Mouse (Mus musculus) embryonic facial prominence, embryonic 13.5 days (tissue): Measurements from ENCODE around the gene Alk. TPM values are rescaled to one million over a fixed set of nuclear protein-coding genes. Genes with fewer than 3 reads are reported as not detected.

ENCODE experiments used
- ATAC-seq: fragments of 200-750 bp; cut with Nextera tagmentation; 2 replicates; pipeline ENCODE4 v1.8.0; 2017; ENCODE audit warnings: low read depth; ENCODE audit not compliant: insufficient number of reproducible peaks, insufficient read depth, low FRiP score, low TSS enrichment
- H3K27ac ChIP-seq: fragments of 300-500 bp; sonication (generic); 2 replicates; pipeline ENCODE4 v1.5.1; 2015; ENCODE audit warnings: moderate library complexity, mild to moderate bottlenecking, inconsistent platforms
- H3K27me3 ChIP-seq: fragments of 300-500 bp; sonication (generic); 2 replicates; pipeline ENCODE4 v1.6.1; 2015; ENCODE audit warnings: mild to moderate bottlenecking, inconsistent platforms
- H3K36me3 ChIP-seq: fragments of 300-500 bp; sonication (generic); 2 replicates; pipeline ENCODE4 v1.6.1; 2015; ENCODE audit warnings: mild to moderate bottlenecking, inconsistent platforms
- H3K4me1 ChIP-seq: fragments of 300-500 bp; sonication (generic); 2 replicates; pipeline ENCODE4 v1.6.1; 2015; ENCODE audit warnings: inconsistent platforms
- H3K4me2 ChIP-seq: fragments of 300-500 bp; sonication (generic); 2 replicates; pipeline ENCODE4 v1.6.1; 2015; ENCODE audit warnings: moderate library complexity, mild to moderate bottlenecking, inconsistent platforms
- H3K4me3 ChIP-seq: fragments of 300-500 bp; sonication (generic); 2 replicates; pipeline ENCODE4 v1.5.1; 2015; ENCODE audit warnings: mild to moderate bottlenecking, inconsistent platforms
- H3K9ac ChIP-seq: fragments of 300-500 bp; sonication (generic); 2 replicates; pipeline ENCODE4 v1.6.1; 2015; ENCODE audit warnings: mild to moderate bottlenecking, inconsistent platforms
- H3K9me3 ChIP-seq: fragments of 300-500 bp; sonication (generic); 2 replicates; pipeline ENCODE4 v1.6.1; 2016; ENCODE audit warnings: inconsistent platforms
- WGBS: fragments of 180-500 bp; shearing (Covaris S2); methylation state at CpG from one replicate; pipeline ENCODE4 v1.1.7; 2015; ENCODE audit warnings: mixed read lengths; 5-methylcytosine and 5-hydroxymethylcytosine counted together
- polyA plus RNA-seq: library from polyadenylated mRNA; unstranded; fragments of >200 nt; fragmentation: Nextera tagmentation; extraction: Ambion mirVana; gene quantifications from 2 replicates; pipeline ENCODE4 v1.2.1, GENCODE M21; 2015

Alk gene
- polyA plus RNA-seq, 1 experiment from 2014 or later, result 0.51 TPM

- ATAC-seq, result no peak
- Histone ChIP-seq H3K27ac (no peak overlapping the region), H3K9me3 (no peaks in the 10 kb centered on the region), H3K9ac (no peak overlapping the region), H3K4me2 (no peak overlapping the region), H3K36me3 (no peaks in the 10 kb centered on the region), H3K4me3 (no peak overlapping the region), H3K4me1 (peaks cover 11% of the 10 kb centered on the region), H3K27me3 (0 out of 2 replicates have a peak, but pooled peaks cover 4% of the 10 kb centered on the region)
- 64% methylated on average over 2 of the region's 2 CpGs for WGBS
Observed at GRCm38 (mm10) chr17:71867892-71868291, 736.5 kb downstream of the Alk start.

- ATAC-seq, result no peak
- no peak overlapping the region for H3K9ac ChIP-seq
- H3K4me1 ChIP-seq, result peaks cover 11% of the 10 kb centered on the region
- no peaks in the 10 kb centered on the region for H3K9me3 ChIP-seq
- H3K36me3 ChIP-seq, result no peaks in the 10 kb centered on the region
- H3K27ac ChIP-seq, result no peak overlapping the region
- H3K27me3 ChIP-seq, result 0 out of 2 replicates have a peak, but pooled peaks cover 4% of the 10 kb centered on the region
- 50% methylated on average over 5 of the region's 5 CpGs for WGBS
- H3K4me3 ChIP-seq, result no peak overlapping the region
- H3K4me2 ChIP-seq, result no peak overlapping the region
Observed at GRCm38 (mm10) chr17:71865437-71865836, 739.0 kb downstream of the Alk start.

- no peak for ATAC-seq
- H3K9me3 ChIP-seq, result no peaks in the 10 kb centered on the region
Observed at GRCm38 (mm10) chr17:71864039-71864438, 740.4 kb downstream of the Alk start.

GRCm38 (mm10) chr17:71862895-71863294, 741.5 kb downstream of the Alk start:
- H3K4me3 ChIP-seq, result no peak overlapping the region
- no peak overlapping the region for H3K9ac ChIP-seq
- H3K36me3 ChIP-seq, result peaks cover 8% of the 10 kb centered on the region
- 83% methylated on average over 4 of the region's 4 CpGs for WGBS
- no peak overlapping the region for H3K27ac ChIP-seq
- H3K9me3 ChIP-seq, result no peaks in the 10 kb centered on the region
- ATAC-seq, result no peak
- H3K4me1 ChIP-seq, result peaks cover 3% of the 10 kb centered on the region; the same call in 1 of the 2 replicates
- H3K27me3 ChIP-seq, result no peaks in the 10 kb centered on the region
- no peak overlapping the region for H3K4me2 ChIP-seq

More at GRCm38 (mm10) chr17:71864039-71864438, 740.4 kb downstream of the Alk start:
- Histone ChIP-seq H3K27me3 (0 out of 2 replicates have a peak, but pooled peaks cover 4% of the 10 kb centered on the region), H3K9ac (no peak overlapping the region), H3K36me3 (peaks cover 7% of the 10 kb centered on the region), H3K4me2 (no peak overlapping the region), H3K4me1 (peaks cover 6% of the 10 kb centered on the region), H3K27ac (no peak overlapping the region), H3K4me3 (no peak overlapping the region)
- WGBS, result 87% methylated on average over 8 of the region's 8 CpGs

GRCm38 (mm10) chr17:71862184-71862583, 742.2 kb downstream of the Alk start:
- Histone ChIP-seq H3K4me2 (no peak overlapping the region), H3K27me3 (no peaks in the 10 kb centered on the region), H3K4me1 (peaks cover 3% of the 10 kb centered on the region; the same call in 1 of the 2 replicates), H3K9ac (no peak overlapping the region), H3K9me3 (no peaks in the 10 kb centered on the region), H3K4me3 (no peak overlapping the region), H3K36me3 (peaks cover 8% of the 10 kb centered on the region), H3K27ac (no peak overlapping the region)
- 81% methylated on average over 3 of the region's 3 CpGs for WGBS
- ATAC-seq, result no peak

GRCm38 (mm10) chr17:71831960-71832359, 772.5 kb downstream of the Alk start:
- Histone ChIP-seq H3K9me3 (no peaks in the 10 kb centered on the region), H3K36me3 (peaks cover 5% of the 10 kb centered on the region), H3K4me3 (no peak overlapping the region), H3K27ac (no peak overlapping the region), H3K9ac (no peak overlapping the region), H3K4me2 (no peak overlapping the region), H3K27me3 (no peaks in the 10 kb centered on the region), H3K4me1 (peaks cover 10% of the 10 kb centered on the region)
- no peak for ATAC-seq
- WGBS, result 87% methylated on average over 3 of the region's 3 CpGs

- H3K4me3 ChIP-seq, result no peak overlapping the region
- peaks cover 5% of the 10 kb centered on the region for H3K4me1 ChIP-seq
- H3K27me3 ChIP-seq, result no peaks in the 10 kb centered on the region
- H3K27ac ChIP-seq, result no peak overlapping the region
- peaks cover 14% of the 10 kb centered on the region for H3K36me3 ChIP-seq
- 66% methylated on average over 12 of the region's 12 CpGs for WGBS
- H3K9ac ChIP-seq, result no peak overlapping the region
- H3K4me2 ChIP-seq, result no peak overlapping the region
- no peaks in the 10 kb centered on the region for H3K9me3 ChIP-seq
- ATAC-seq, result no peak
Observed at GRCm38 (mm10) chr17:71828647-71829414, 775.6 kb downstream of the Alk start.

GRCm38 (mm10) chr17:71827627-71828026, 776.8 kb downstream of the Alk start:
- Histone ChIP-seq H3K36me3 (peaks cover 14% of the 10 kb centered on the region), H3K4me3 (no peak overlapping the region), H3K27ac (no peak overlapping the region), H3K27me3 (no peaks in the 10 kb centered on the region), H3K9me3 (no peaks in the 10 kb centered on the region), H3K4me1 (peaks cover 5% of the 10 kb centered on the region), H3K9ac (no peak overlapping the region), H3K4me2 (no peak overlapping the region)
- 69% methylated on average over 8 of the region's 8 CpGs for WGBS
- ATAC-seq, result no peak

GRCm38 (mm10) chr17:71826603-71827002, 777.8 kb downstream of the Alk start:
- H3K4me1 ChIP-seq, result peaks cover 5% of the 10 kb centered on the region
- ATAC-seq, result no peak
- H3K9ac ChIP-seq, result no peak overlapping the region
- no peak overlapping the region for H3K27ac ChIP-seq
- no peaks in the 10 kb centered on the region for H3K9me3 ChIP-seq
- no peaks in the 10 kb centered on the region for H3K27me3 ChIP-seq
- 91% methylated on average over 3 of the region's 3 CpGs for WGBS
- no peak overlapping the region for H3K4me2 ChIP-seq
- peaks cover 15% of the 10 kb centered on the region for H3K36me3 ChIP-seq
- no peak overlapping the region for H3K4me3 ChIP-seq

GRCm38 (mm10) chr17:71823622-71824306, 780.7 kb downstream of the Alk start:
- H3K4me2 ChIP-seq, result no peak overlapping the region

More at GRCm38 (mm10) chr17:71823622-71824306, 780.7 kb downstream of the Alk start:
- Histone ChIP-seq H3K9ac (no peak overlapping the region), H3K36me3 (peaks cover 26% of the 10 kb centered on the region), H3K4me1 (peaks cover 5% of the 10 kb centered on the region), H3K4me3 (no peak overlapping the region), H3K9me3 (no peaks in the 10 kb centered on the region; the same call in 1 of the 2 replicates), H3K27ac (no peak overlapping the region), H3K27me3 (no peaks in the 10 kb centered on the region)
- WGBS, result 77% methylated on average over 8 of the region's 8 CpGs
- no peak for ATAC-seq
